Mouse (Mus musculus) layer of hippocampus, adult 2 months (tissue): ENCODE results near the gene Gng3. TPM values are rescaled to one million over a fixed set of nuclear protein-coding genes. Genes with fewer than 3 reads are reported as not detected.
"Not testable (repeated sequence)": the region's sequence is repeated elsewhere in the genome, so short reads cannot be mapped to it uniquely, and the experiment has no call there.

Experiments used
- DNase-seq, 2 experiments: peaks; one replicate each; pipeline ENCODE4 v3.0.0; 2022; ENCODE audit warnings: low spot score in 2 of 2
- H3K27ac ChIP-seq: fragments of 200-600 bp; 2 replicates; pipeline ENCODE4 v1.8.1; 2022
- H3K4me3 ChIP-seq: fragments of 200-600 bp; 2 replicates; pipeline ENCODE4 v1.8.1; 2022; ENCODE audit warnings: mild to moderate bottlenecking
- CTCF ChIP-seq: fragments of 200-600 bp; conservative IDR thresholded peaks from 2 replicates; pipeline ENCODE4 v1.8.1; 2022; ENCODE audit warnings: antibody characterized with exemption, mild to moderate bottlenecking, moderate library complexity
- long read RNA-seq, 2 experiments: library from polyadenylated mRNA; stranded (forward); transcript quantifications; one replicate each; pipeline ENCODE4 v2.0.0; 2021; ENCODE audit warnings: borderline mapping rate in 2 of 2
- total RNA-seq, 2 experiments: library from RNA; stranded (reverse); gene quantifications; 2 replicates each; pipeline ENCODE4 v1.2.3; 2021

Gene Gng3
- total RNA-seq: 100 to 1,000 TPM; 160 TPM
- long read RNA-seq, experiment 1, transcript Gng3-201 (3 exons, 1,643 nt): major isoform, 127 of 143 reads
- long read RNA-seq, experiment 1, partial matches to known transcripts: 4 of 143 reads
- long read RNA-seq, experiment 1, other reads (novel, unspliced or antisense): 12 of 143 reads
- long read RNA-seq, experiment 2, transcript Gng3-201 (3 exons, 1,643 nt): major isoform, 169 of 186 reads
- long read RNA-seq, experiment 2, partial matches to known transcripts: 6 of 186 reads
- long read RNA-seq, experiment 2, other reads (novel, unspliced or antisense): 11 of 186 reads

GRCm38 (mm10) chr19:8839103-8839907 is at the start of gene Gng3:
TSS of gene Gng3 (minus strand) at chr19:8839194.
- TF ChIP-seq CTCF: no peak
- Histone ChIP-seq H3K27ac (peak within 1 kb of the TSS; percentile 97), H3K4me3 (peak within 1 kb of the TSS; percentile 80)
- peak; percentile 74 to 88 for DNase-seq

- DNase-seq: no peak
- TF ChIP-seq CTCF: no peak
- peak overlapping the region; percentile 64 for H3K4me3 ChIP-seq
- H3K27ac ChIP-seq: peak overlapping the region; percentile 94
Measured at GRCm38 (mm10) chr19:8887585-8888463, 48.8 kb upstream of the Gng3 start.

- no peak for TF ChIP-seq CTCF
Measured at GRCm38 (mm10) chr19:8886916-8887584, 48.1 kb upstream of the Gng3 start.

GRCm38 (mm10) chr19:8883616-8884015 is 44.6 kb upstream of the Gng3 start, which contains the start of the genes Lbhd1 and Gm49403:
TSS of gene Lbhd1 (plus strand) at chr19:8883732.
TSS of gene Gm49403 (plus strand) at chr19:8883930.
- no peak for TF ChIP-seq CTCF
- no peak within 1 kb of the TSS for H3K27ac ChIP-seq
- no peak within 1 kb of the TSS for H3K4me3 ChIP-seq
- DNase-seq: no peak

More at GRCm38 (mm10) chr19:8886916-8887584, 48.1 kb upstream of the Gng3 start:
- H3K27ac ChIP-seq: no peak overlapping the region
- no peak for DNase-seq
- H3K4me3 ChIP-seq: no peak overlapping the region

GRCm38 (mm10) chr19:8881034-8881392 is 42.0 kb upstream of the Gng3 start:
- Histone ChIP-seq H3K4me3 (peak overlapping the region; percentile 93), H3K27ac (peak overlapping the region; percentile 91)
- TF ChIP-seq CTCF: no peak
- no peak for DNase-seq

GRCm38 (mm10) chr19:8880311-8881033 is 41.5 kb upstream of the Gng3 start, which contains the start of gene Uqcc3:
TSS of gene Uqcc3 (minus strand) at chr19:8880923.
- H3K4me3 ChIP-seq: peak within 1 kb of the TSS; percentile 93
- DNase-seq: peak; percentile 88 to 89
- no peak for TF ChIP-seq CTCF
- H3K27ac ChIP-seq: peak within 1 kb of the TSS; percentile 91

GRCm38 (mm10) chr19:8875031-8875430 is 36.0 kb upstream of the Gng3 start:
- no peak for TF ChIP-seq CTCF
- no peak overlapping the region for H3K27ac ChIP-seq
- no peak for DNase-seq
- no peak overlapping the region for H3K4me3 ChIP-seq

GRCm38 (mm10) chr19:8872266-8872840 is 33.4 kb upstream of the Gng3 start:
- DNase-seq: no peak
- Histone ChIP-seq H3K27ac (no peak overlapping the region), H3K4me3 (peak overlapping the region; percentile 99)
- no peak for TF ChIP-seq CTCF

- Histone ChIP-seq H3K27ac (peak within 1 kb of the TSS; percentile 94), H3K4me3 (peak within 1 kb of the TSS; percentile 99)
- TF ChIP-seq CTCF: no peak
- DNase-seq: peak; percentile 99
Measured at GRCm38 (mm10) chr19:8871267-8872186, 32.5 kb upstream of the Gng3 start, which contains the start of gene Ubxn1. TSS of gene Ubxn1 (plus strand) at chr19:8871496.

- no peak for TF ChIP-seq CTCF
Measured at GRCm38 (mm10) chr19:8870838-8871237, 31.8 kb upstream of the Gng3 start.

GRCm38 (mm10) chr19:8870381-8870780 is 31.4 kb upstream of the Gng3 start:
- DNase-seq, H3K4me3 ChIP-seq: not testable (repeated sequence)

More at GRCm38 (mm10) chr19:8870838-8871237, 31.8 kb upstream of the Gng3 start:
- Histone ChIP-seq H3K4me3 (peak overlapping the region; percentile 99), H3K27ac (peak overlapping the region; percentile 94)
- no peak for DNase-seq

More at GRCm38 (mm10) chr19:8870381-8870780, 31.4 kb upstream of the Gng3 start:
- peak overlapping the region; percentile 94; the same call in 1 of the 2 replicates for H3K27ac ChIP-seq
